Mouse (Mus musculus) forebrain, postnatal 0 days (tissue): Measurements from ENCODE around the gene Cldn22. TPM values are rescaled to one million over a fixed set of nuclear protein-coding genes. Genes with fewer than 3 reads are reported as not detected.
"Not testable (repeated sequence)": the region's sequence is repeated elsewhere in the genome, so short reads cannot be mapped to it uniquely, and the experiment has no call there.

Experiments used
- ATAC-seq: fragments of 200-750 bp; cut with Nextera tagmentation; 2 replicates; pipeline ENCODE4 v1.8.0; 2017; ENCODE audit warnings: mild to moderate bottlenecking, moderate library complexity
- DNase-seq: peaks from one replicate; pipeline ENCODE4 v3.0.0-alpha.2; 2015
- H3K27ac ChIP-seq: fragments of 300-500 bp; sonication (generic); 2 replicates; pipeline ENCODE4 v1.5.1; 2014; ENCODE audit warnings: low read depth, mild to moderate bottlenecking, antibody characterized with exemption, low read length, moderate library complexity, mixed read lengths
- H3K27me3 ChIP-seq: fragments of 300-500 bp; sonication (generic); 2 replicates; pipeline ENCODE4 v1.6.1; 2014; ENCODE audit warnings: mild to moderate bottlenecking, low read length, mixed read lengths; ENCODE audit not compliant: insufficient read depth
- H3K36me3 ChIP-seq: fragments of 300-500 bp; sonication (generic); 2 replicates; pipeline ENCODE4 v1.6.1; 2014; ENCODE audit warnings: mild to moderate bottlenecking, moderate library complexity; ENCODE audit not compliant: insufficient read depth
- H3K4me1 ChIP-seq: fragments of 300-500 bp; sonication (generic); 2 replicates; pipeline ENCODE4 v1.6.1; 2014; ENCODE audit warnings: antibody characterized with exemption; ENCODE audit not compliant: insufficient read depth
- H3K4me2 ChIP-seq: fragments of 300-500 bp; sonication (generic); 2 replicates; pipeline ENCODE4 v1.6.1; 2014; ENCODE audit warnings: low read depth, mild to moderate bottlenecking, moderate library complexity
- H3K4me3 ChIP-seq: fragments of 300-500 bp; sonication (generic); 2 replicates; pipeline ENCODE4 v1.5.1; 2014; ENCODE audit warnings: low read depth, low read length, mixed read lengths
- H3K9ac ChIP-seq: fragments of 300-500 bp; sonication (generic); 2 replicates; pipeline ENCODE4 v1.6.1; 2014; ENCODE audit warnings: mild to moderate bottlenecking
- H3K9me3 ChIP-seq: fragments of 300-500 bp; sonication (generic); 2 replicates; pipeline ENCODE4 v1.6.1; 2016; ENCODE audit warnings: low read length
- CTCF ChIP-seq: sonication (generic); IDR thresholded peaks from 2 replicates; pipeline ENCODE4 v1.5.1; 2016; ENCODE audit warnings: antibody characterized with exemption, control low read depth, low read depth
- WGBS: fragments of 180-500 bp; shearing (Covaris S2); extraction: QIAGEN DNeasy Blood & Tissue Kit; methylation state at CpG from one replicate; pipeline ENCODE4 v1.1.7; 2014; 5-methylcytosine and 5-hydroxymethylcytosine counted together
- polyA plus RNA-seq: library from polyadenylated mRNA; unstranded; fragments of >200 nt; fragmentation: Nextera tagmentation; extraction: Ambion mirVana; gene quantifications from 2 replicates; pipeline ENCODE4 v1.2.1, GENCODE M21; 2015
- total RNA-seq: library from RNA; depleted of rRNA; stranded (reverse); fragments of >200 nt; gene quantifications from 2 replicates; pipeline ENCODE4 v1.2.3, GENCODE M21; 2014

Cldn22 gene
- total and polyA plus RNA-seq, 2 experiments from 2014 or later, result not detected

GRCm38 (mm10) chr8:47810666-47811015 lies 13.6 kb upstream of the Cldn22 start:
- TF ChIP-seq CTCF, result 0 out of 2 replicates have a peak, but pooled peaks have one; percentile 10
- Histone ChIP-seq H3K27me3 (no peaks in the 10 kb centered on the region), H3K9ac (no peak overlapping the region), H3K4me2 (no peak overlapping the region), H3K9me3 (no peaks in the 10 kb centered on the region), H3K4me3 (no peak overlapping the region), H3K27ac (no peak overlapping the region), H3K4me1 (no peaks in the 10 kb centered on the region), H3K36me3 (no peaks in the 10 kb centered on the region)
- ATAC-seq, result no peak
- 80% methylated on average over 7 of the region's 7 CpGs for WGBS
- no peak for DNase-seq

GRCm38 (mm10) chr8:47811221-47811620 lies 13.1 kb upstream of the Cldn22 start:
- no peaks in the 10 kb centered on the region for H3K9me3 ChIP-seq
- TF ChIP-seq CTCF, result no peak
- no peaks in the 10 kb centered on the region for H3K27me3 ChIP-seq
- no peaks in the 10 kb centered on the region for H3K4me1 ChIP-seq
- no peak overlapping the region for H3K4me2 ChIP-seq
- ATAC-seq (no peak), DNase-seq (no peak)
- H3K4me3 ChIP-seq, result no peak overlapping the region
- no peak overlapping the region for H3K27ac ChIP-seq
- no peaks in the 10 kb centered on the region for H3K36me3 ChIP-seq
- no peak overlapping the region for H3K9ac ChIP-seq
- WGBS, result 80% methylated on average over 12 of the region's 12 CpGs

DNA sequence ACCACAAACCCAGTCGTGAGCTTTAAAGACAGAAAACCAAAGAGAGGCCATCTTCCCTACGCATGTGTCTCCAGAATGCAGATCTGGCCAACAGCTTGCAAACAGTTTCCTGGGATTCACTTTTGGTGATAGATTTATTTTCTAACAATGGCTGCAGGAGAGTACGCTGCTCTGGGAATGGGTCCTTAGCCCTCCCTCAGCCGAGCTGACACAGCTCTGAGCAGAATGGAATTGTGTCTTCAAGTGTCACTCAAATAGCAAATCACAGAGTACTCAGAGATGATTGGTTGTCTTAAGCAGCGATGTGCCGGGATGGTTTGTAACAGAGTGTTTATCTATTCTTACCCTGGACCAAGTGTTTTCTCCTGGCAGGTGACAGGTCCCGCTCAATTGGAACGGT lies 5.2 kb upstream of the Cldn22 start:
- no peak overlapping the region for H3K4me2 ChIP-seq
- 83% methylated on average over 8 of the region's 8 CpGs for WGBS
- no peak for TF ChIP-seq CTCF
- ATAC-seq, result no peak
- H3K4me1 ChIP-seq, result no peaks in the 10 kb centered on the region
- H3K4me3 ChIP-seq, result no peak overlapping the region
- no peaks in the 10 kb centered on the region for H3K36me3 ChIP-seq
- no peak overlapping the region for H3K27ac ChIP-seq
- H3K27me3 ChIP-seq, result no peaks in the 10 kb centered on the region
- H3K9ac ChIP-seq, result no peak overlapping the region
- no peak for DNase-seq
- no peaks in the 10 kb centered on the region for H3K9me3 ChIP-seq

DNA sequence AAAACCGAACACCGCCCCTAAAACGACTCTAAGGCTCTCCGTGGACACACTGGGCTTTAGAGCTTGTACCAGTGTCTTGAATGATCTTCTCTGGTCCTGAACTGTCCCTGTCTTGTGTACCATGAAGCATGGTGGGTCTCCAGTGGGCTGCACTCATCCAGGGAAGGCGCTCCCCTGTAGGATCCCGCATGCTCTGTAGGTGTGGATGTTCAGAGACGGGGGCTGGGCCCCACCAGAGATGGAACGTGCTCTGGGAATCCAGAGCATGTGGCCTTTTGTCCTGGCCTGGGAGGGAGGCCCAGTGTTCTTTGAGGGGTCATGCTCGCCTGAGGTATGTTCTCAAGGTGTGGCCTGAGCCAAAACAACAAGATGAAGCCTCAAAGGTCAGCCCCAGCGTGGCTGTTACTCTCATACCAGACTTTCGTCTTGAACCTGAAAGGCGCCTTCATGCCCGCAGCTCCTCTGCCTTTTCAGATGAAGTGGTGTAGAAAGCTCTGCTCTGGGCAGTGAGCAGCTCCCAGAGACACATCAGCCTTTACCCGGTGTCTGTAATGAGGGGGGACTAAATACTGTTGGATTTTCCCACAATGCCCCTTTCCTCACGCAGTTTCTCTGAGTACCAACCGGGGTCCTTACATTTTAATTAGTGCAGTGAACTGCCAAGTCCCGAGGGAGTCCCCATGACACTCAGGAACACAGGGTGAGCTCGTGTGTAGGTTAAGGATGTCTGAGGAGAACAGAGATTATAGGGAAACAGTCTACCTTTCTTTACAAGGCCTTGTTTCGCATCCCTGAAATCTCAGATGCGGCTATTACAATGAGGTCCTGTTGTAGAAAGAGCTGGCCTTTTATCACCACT lies 3.1 kb upstream of the Cldn22 start:
- no peak overlapping the region for H3K27ac ChIP-seq
- H3K4me2 ChIP-seq, result no peak overlapping the region
- no peaks in the 10 kb centered on the region for H3K27me3 ChIP-seq
- WGBS, result 83% methylated on average over 20 of the region's 20 CpGs
- no peak for TF ChIP-seq CTCF
- H3K36me3 ChIP-seq, result no peaks in the 10 kb centered on the region
- H3K4me3 ChIP-seq, result no peak overlapping the region
- no peak overlapping the region for H3K9ac ChIP-seq
- no peaks in the 10 kb centered on the region for H3K9me3 ChIP-seq
- DNase-seq, result no peak
- H3K4me1 ChIP-seq, result no peaks in the 10 kb centered on the region
- no peak for ATAC-seq

DNA sequence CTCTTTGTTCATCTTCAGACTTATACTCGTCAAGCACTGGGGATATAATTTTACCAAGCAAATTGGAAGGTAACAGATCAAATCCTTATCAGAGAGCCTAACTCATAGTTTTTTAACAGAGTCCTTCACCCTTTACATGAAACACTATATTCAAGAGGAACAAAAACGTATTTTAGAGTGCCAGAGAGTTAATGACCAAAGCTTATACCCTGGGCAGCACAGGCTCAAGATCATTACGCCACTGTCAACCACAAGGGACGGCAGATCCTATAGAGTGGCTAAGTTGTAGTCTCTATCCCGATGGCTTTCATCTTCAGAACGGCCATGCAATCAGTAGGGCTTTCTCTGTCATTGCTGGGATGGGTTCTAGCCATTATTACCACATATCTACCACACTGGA lies 2.4 kb upstream of the Cldn22 start, which contains the start of gene Cldn24:
TSS of gene Cldn24 (plus strand) at position 301 of the 400 bp plus-strand sequence.
- 84% methylated on average over 6 of the region's 6 CpGs for WGBS
- ATAC-seq (no peak), DNase-seq (no peak)
- no peaks in the 10 kb centered on the region for H3K4me1 ChIP-seq
- TF ChIP-seq CTCF, result no peak
- no peak within 1 kb of the TSS for H3K27ac ChIP-seq
- H3K9me3 ChIP-seq, result no peaks in the 10 kb centered on the region
- H3K9ac ChIP-seq, result no peak within 1 kb of the TSS
- H3K27me3 ChIP-seq, result no peaks in the 10 kb centered on the region
- no peak within 1 kb of the TSS for H3K4me2 ChIP-seq
- no peaks in the 10 kb centered on the region for H3K36me3 ChIP-seq
- no peak within 1 kb of the TSS for H3K4me3 ChIP-seq

- not testable (repeated sequence) for H3K4me3 ChIP-seq, H3K36me3 ChIP-seq, H3K9ac ChIP-seq, H3K27me3 ChIP-seq, ATAC-seq, H3K9me3 ChIP-seq, DNase-seq, H3K4me2 ChIP-seq, H3K27ac ChIP-seq, H3K4me1 ChIP-seq
- 84% methylated on average over 7 of the region's 9 CpGs for WGBS
Observed at GRCm38 (mm10) chr8:47822541-47822940, 1.7 kb upstream of the Cldn22 start.

GRCm38 (mm10) chr8:47823777-47824176 lies 505 bp upstream of the Cldn22 start:
- no peak overlapping the region for H3K4me2 ChIP-seq
- no peaks in the 10 kb centered on the region for H3K4me1 ChIP-seq
- ATAC-seq (no peak), DNase-seq (peak; percentile 3)
- H3K9ac ChIP-seq, result no peak overlapping the region
- no peak overlapping the region for H3K27ac ChIP-seq
- 24% methylated on average over 10 of the region's 10 CpGs for WGBS
- TF ChIP-seq CTCF, result no peak
- H3K4me3 ChIP-seq, result no peak overlapping the region
- H3K36me3 ChIP-seq, result no peaks in the 10 kb centered on the region
- no peaks in the 10 kb centered on the region for H3K9me3 ChIP-seq
- H3K27me3 ChIP-seq, result no peaks in the 10 kb centered on the region
